Mouse (Mus musculus): ENCODE measurements around the gene Mfsd2a. TPM values are rescaled to one million over a fixed set of nuclear protein-coding genes. Genes with fewer than 3 reads are reported as not detected.

Mfsd2a gene
- total and polyA plus RNA-seq, 2 experiments from 2014 or later, result 30.3 to 57.7 TPM

- no peak for DNase-seq (ENCODE audit: low spot score)
- 63% methylated on average over 3 of the region's 3 CpGs for WGBS
These were observed 20.9 kb upstream of the Mfsd2a start for GRCm38 (mm10) chr4:122981930-122982329.

GRCm38 (mm10) chr4:122981238-122981637 is 20.2 kb upstream of the Mfsd2a start:
- H3K27ac ChIP-seq (ENCODE audit: low read depth, low read length), result no peak overlapping the region

More at GRCm38 (mm10) chr4:122981930-122982329, 20.9 kb upstream of the Mfsd2a start:
- H3K27ac ChIP-seq (ENCODE audit: low read depth, low read length), result no peak overlapping the region
- no peak overlapping the region for H3K4me3 ChIP-seq (ENCODE audit: low read depth, low read length)
- TF ChIP-seq CTCF (IDR thresholded peaks at IDR 0.05), result no peak
- no peaks in the 10 kb centered on the region for H3K9me3 ChIP-seq (ENCODE audit: low read length)
- no peaks in the 10 kb centered on the region for H3K36me3 ChIP-seq (ENCODE audit: insufficient read depth, low read length)
- H3K9ac ChIP-seq (replicated peaks; ENCODE audit: low read length, poor library complexity, severe bottlenecking), result no peak overlapping the region
- no peaks in the 10 kb centered on the region for H3K4me1 ChIP-seq (ENCODE audit: insufficient read depth, low read length)
- no peak for ATAC-seq (ENCODE audit: low FRiP score)
- H3K27me3 ChIP-seq (ENCODE audit: insufficient read depth, low read length), result no peaks in the 10 kb centered on the region
- no peak overlapping the region for H3K4me2 ChIP-seq (ENCODE audit: low read depth, low read length, poor library complexity, severe bottlenecking)

GRCm38 (mm10) chr4:122980684-122981083 is 19.7 kb upstream of the Mfsd2a start:
- no peak overlapping the region for H3K4me3 ChIP-seq (ENCODE audit: low read depth, low read length)
- no peak for TF ChIP-seq CTCF (IDR thresholded peaks at IDR 0.05)
- no peak for DNase-seq (ENCODE audit: low spot score)
- no peak overlapping the region for H3K27ac ChIP-seq (ENCODE audit: low read depth, low read length)
- 80% methylated on average over 2 of the region's 2 CpGs for WGBS
- no peaks in the 10 kb centered on the region for H3K27me3 ChIP-seq (ENCODE audit: insufficient read depth, low read length)
- H3K4me2 ChIP-seq (ENCODE audit: low read depth, low read length, poor library complexity, severe bottlenecking), result no peak overlapping the region
- no peak for ATAC-seq (ENCODE audit: low FRiP score)
- no peaks in the 10 kb centered on the region for H3K4me1 ChIP-seq (ENCODE audit: insufficient read depth, low read length)
- H3K9ac ChIP-seq (replicated peaks; ENCODE audit: low read length, poor library complexity, severe bottlenecking), result no peak overlapping the region
- no peaks in the 10 kb centered on the region for H3K9me3 ChIP-seq (ENCODE audit: low read length)
- no peaks in the 10 kb centered on the region for H3K36me3 ChIP-seq (ENCODE audit: insufficient read depth, low read length)

More at GRCm38 (mm10) chr4:122981238-122981637, 20.2 kb upstream of the Mfsd2a start:
- Histone ChIP-seq H3K9me3 (ENCODE audit: low read length) (no peaks in the 10 kb centered on the region), H3K4me3 (ENCODE audit: low read depth, low read length) (no peak overlapping the region), H3K4me1 (ENCODE audit: insufficient read depth, low read length) (no peaks in the 10 kb centered on the region), H3K27me3 (ENCODE audit: insufficient read depth, low read length) (no peaks in the 10 kb centered on the region), H3K9ac (replicated peaks; ENCODE audit: low read length, poor library complexity, severe bottlenecking) (no peak overlapping the region), H3K4me2 (ENCODE audit: low read depth, low read length, poor library complexity, severe bottlenecking) (no peak overlapping the region), H3K36me3 (ENCODE audit: insufficient read depth, low read length) (no peaks in the 10 kb centered on the region)
- ATAC-seq (ENCODE audit: low FRiP score), result no peak
- TF ChIP-seq CTCF (IDR thresholded peaks at IDR 0.05), result no peak
- 84% methylated on average over 7 of the region's 7 CpGs for WGBS
- no peak for DNase-seq (ENCODE audit: low spot score)

GRCm38 (mm10) chr4:122979826-122980225 is 18.8 kb upstream of the Mfsd2a start:
- WGBS, result 81% methylated on average over 3 of the region's 3 CpGs
- H3K4me2 ChIP-seq (ENCODE audit: low read depth, low read length, poor library complexity, severe bottlenecking), result no peak overlapping the region

GRCm38 (mm10) chr4:122978850-122979249 is 17.9 kb upstream of the Mfsd2a start:
- no peak overlapping the region for H3K27ac ChIP-seq (ENCODE audit: low read depth, low read length)
- DNase-seq (ENCODE audit: low spot score), result no peak
- no peaks in the 10 kb centered on the region for H3K9me3 ChIP-seq (ENCODE audit: low read length)
- TF ChIP-seq CTCF (IDR thresholded peaks at IDR 0.05), result no peak
- no peak overlapping the region for H3K4me3 ChIP-seq (ENCODE audit: low read depth, low read length)
- WGBS, result 87% methylated on average over 2 of the region's 2 CpGs
- H3K27me3 ChIP-seq (ENCODE audit: insufficient read depth, low read length), result no peaks in the 10 kb centered on the region
- ATAC-seq (ENCODE audit: low FRiP score), result no peak
- no peaks in the 10 kb centered on the region for H3K4me1 ChIP-seq (ENCODE audit: insufficient read depth, low read length)
- no peaks in the 10 kb centered on the region for H3K36me3 ChIP-seq (ENCODE audit: insufficient read depth, low read length)
- no peak overlapping the region for H3K4me2 ChIP-seq (ENCODE audit: low read depth, low read length, poor library complexity, severe bottlenecking)
- no peak overlapping the region for H3K9ac ChIP-seq (replicated peaks; ENCODE audit: low read length, poor library complexity, severe bottlenecking)

More at GRCm38 (mm10) chr4:122979826-122980225, 18.8 kb upstream of the Mfsd2a start:
- Histone ChIP-seq H3K4me3 (ENCODE audit: low read depth, low read length) (no peak overlapping the region), H3K9ac (replicated peaks; ENCODE audit: low read length, poor library complexity, severe bottlenecking) (no peak overlapping the region), H3K4me1 (ENCODE audit: insufficient read depth, low read length) (no peaks in the 10 kb centered on the region), H3K36me3 (ENCODE audit: insufficient read depth, low read length) (no peaks in the 10 kb centered on the region), H3K9me3 (ENCODE audit: low read length) (no peaks in the 10 kb centered on the region), H3K27me3 (ENCODE audit: insufficient read depth, low read length) (no peaks in the 10 kb centered on the region), H3K27ac (ENCODE audit: low read depth, low read length) (no peak overlapping the region)
- ATAC-seq (ENCODE audit: low FRiP score) (no peak), DNase-seq (ENCODE audit: low spot score) (no peak)
- TF ChIP-seq CTCF (IDR thresholded peaks at IDR 0.05), result no peak

GRCm38 (mm10) chr4:122976885-122977284 is 15.9 kb upstream of the Mfsd2a start:
- Histone ChIP-seq H3K9me3 (ENCODE audit: low read length) (no peaks in the 10 kb centered on the region), H3K27ac (ENCODE audit: low read depth, low read length) (no peak overlapping the region), H3K9ac (replicated peaks; ENCODE audit: low read length, poor library complexity, severe bottlenecking) (no peak overlapping the region), H3K4me1 (ENCODE audit: insufficient read depth, low read length) (no peaks in the 10 kb centered on the region), H3K4me2 (ENCODE audit: low read depth, low read length, poor library complexity, severe bottlenecking) (no peak overlapping the region), H3K4me3 (ENCODE audit: low read depth, low read length) (no peak overlapping the region), H3K36me3 (ENCODE audit: insufficient read depth, low read length) (no peaks in the 10 kb centered on the region), H3K27me3 (ENCODE audit: insufficient read depth, low read length) (no peaks in the 10 kb centered on the region)
- no peak for TF ChIP-seq CTCF (IDR thresholded peaks at IDR 0.05)
- DNase-seq (ENCODE audit: low spot score), result no peak
- WGBS, result 86% methylated on average over 4 of the region's 4 CpGs
- no peak for ATAC-seq (ENCODE audit: low FRiP score)

All from midbrain, postnatal 0 days (tissue).